8 mouse cellular contexts compared by ENCODE assay signal in genomic region chr9:118606148-118606816, GRCm38 (mm10). TPM values are rescaled to one million over a fixed set of nuclear protein-coding genes. Genes with fewer than 3 reads are reported as not detected.
A peak's percentile ranks its signal among the peaks of the same experiment; 100 is the strongest.
DNase-seq lines count a peak whose midpoint lies in the region; ATAC-seq lines count a peak whose summit lies in the region.

Itga9 (plus strand) TSS chr9:118606690.

- peak within 1 kb of the TSS; percentile 67 for H3K27ac ChIP-seq in intestine, embryonic 16.5 days (ENCODE audit: low read length)
- H3K27ac ChIP-seq in limb, embryonic 12.5 days, result peak within 1 kb of the TSS; percentile 76; the same call in 1 of the 2 replicates
- H3K27ac ChIP-seq in midbrain, embryonic 12.5 days (replicated peaks), result no peak within 1 kb of the TSS; the same call in 1 of the 2 replicates

- peak within 1 kb of the TSS; percentile 80 for H3K4me3 ChIP-seq in intestine, embryonic 16.5 days (ENCODE audit: low read length)
- H3K4me3 ChIP-seq in limb, embryonic 12.5 days (replicated peaks), result peak within 1 kb of the TSS; percentile 84
- peak within 1 kb of the TSS; percentile 71 for H3K4me3 ChIP-seq in midbrain, embryonic 12.5 days

- ATAC-seq in granulocyte monocyte progenitor cell, adult 5-6 weeks (replicated peaks; ENCODE audit: poor library complexity, severe bottlenecking), result peak; percentile 68
- ATAC-seq in intestine, embryonic 16.5 days, result peak; percentile 86
- peak; percentile 81 for ATAC-seq in limb, embryonic 12.5 days (ENCODE audit: insufficient number of reproducible peaks, insufficient read depth, low FRiP score, low TSS enrichment, low read depth)
- ATAC-seq in midbrain, embryonic 12.5 days (ENCODE audit: low FRiP score, low read depth), result peak; percentile 91

- H3K9me3 ChIP-seq in intestine, embryonic 16.5 days (ENCODE audit: control insufficient read depth, low read length), result no peaks in the 10 kb centered on the region
- no peaks in the 10 kb centered on the region for H3K9me3 ChIP-seq in limb, embryonic 12.5 days
- no peaks in the 10 kb centered on the region for H3K9me3 ChIP-seq in midbrain, embryonic 12.5 days

- peak within 1 kb of the TSS; percentile 89 for H3K9ac ChIP-seq in intestine, embryonic 16.5 days (ENCODE audit: low read depth, low read length)
- H3K9ac ChIP-seq in limb, embryonic 12.5 days (replicated peaks), result peak within 1 kb of the TSS; percentile 94
- H3K9ac ChIP-seq in midbrain, embryonic 12.5 days (replicated peaks), result peak within 1 kb of the TSS; percentile 81

- WGBS in intestine, embryonic 16.5 days, result 10% methylated on average over 41 of the region's 42 CpGs
- WGBS in limb, embryonic 12.5 days, result 12% methylated on average over 41 of the region's 42 CpGs
- WGBS in midbrain, embryonic 12.5 days, result 16% methylated on average over 29 of the region's 42 CpGs

- peak within 1 kb of the TSS; percentile 92 for H3K4me2 ChIP-seq in intestine, embryonic 16.5 days (ENCODE audit: low read depth, low read length)
- H3K4me2 ChIP-seq in limb, embryonic 12.5 days, result peak within 1 kb of the TSS; percentile 94
- peak within 1 kb of the TSS; percentile 93 for H3K4me2 ChIP-seq in midbrain, embryonic 12.5 days (replicated peaks)

- peaks cover 15% of the 10 kb centered on the region; the same call in 1 of the 2 replicates for H3K4me1 ChIP-seq in intestine, embryonic 16.5 days (ENCODE audit: control insufficient read depth, insufficient read depth, low read length)
- peaks cover 34% of the 10 kb centered on the region for H3K4me1 ChIP-seq in limb, embryonic 12.5 days (replicated peaks)
- H3K4me1 ChIP-seq in midbrain, embryonic 12.5 days, result peaks cover 7% of the 10 kb centered on the region

- peaks cover 3% of the 10 kb centered on the region; the same call in 1 of the 2 replicates for H3K27me3 ChIP-seq in intestine, embryonic 16.5 days (replicated peaks; ENCODE audit: control insufficient read depth, insufficient read depth, low read length)
- 0 out of 2 replicates have a peak, but pooled peaks cover 3% of the 10 kb centered on the region for H3K27me3 ChIP-seq in limb, embryonic 12.5 days
- H3K27me3 ChIP-seq in midbrain, embryonic 12.5 days, result peaks cover 49% of the 10 kb centered on the region

- peak; percentile 96 for DNase-seq in adrenal gland, adult 18-20 months (ENCODE audit: low spot score in 2 of 2)
- peak; percentile 89 for DNase-seq in embryo, embryonic 11 days
- peak; percentile 38 for DNase-seq in spleen, adult 12 weeks (ENCODE audit: low spot score)
- no peak for DNase-seq in adipocyte (ENCODE audit: low spot score)

- no peaks in the 10 kb centered on the region for H3K36me3 ChIP-seq in intestine, embryonic 16.5 days (ENCODE audit: control insufficient read depth, insufficient read depth, low read length)
- H3K36me3 ChIP-seq in limb, embryonic 12.5 days, result no peaks in the 10 kb centered on the region
- no peaks in the 10 kb centered on the region for H3K36me3 ChIP-seq in midbrain, embryonic 12.5 days

RNA-seq across cellular contexts. Expression of gene Itga9, which starts in this region (rescaled TPM):
- total RNA-seq in adrenal gland, adult 18-20 months (2021), result 10 to 100 TPM; 24.9 to 57.9 TPM
- total RNA-seq in granulocyte monocyte progenitor cell, adult 5-6 weeks (2014; fragmentation: Nextera tagmentation), result 0.19 TPM in 1 of 2 replicates, not detected in the other
- 0.13 and 0.26 TPM in 2 replicates for total RNA-seq in granulocyte monocyte progenitor cell, adult 5-6 weeks (2017)
- polyA plus RNA-seq in intestine, embryonic 16.5 days (2015; fragmentation: Nextera tagmentation; extraction: Ambion mirVana), result 3.5 and 3.7 TPM in 2 replicates
- polyA plus RNA-seq in limb, embryonic 12.5 days (2016; fragmentation: Nextera tagmentation; extraction: Ambion mirVana), result 12.6 and 12.9 TPM in 2 replicates
- 6.4 and 10.6 TPM in 2 replicates for polyA plus RNA-seq in midbrain, embryonic 12.5 days (2016; fragmentation: Nextera tagmentation; extraction: Ambion mirVana)

Comparison
In these comparisons a context has a peak if more than half of its experiments do, and no peak if none do; other contexts are left out.
1. RNA of gene Itga9 (total RNA-seq): 24.9 to 57.9 TPM in adrenal gland, adult 18-20 months; 0.13 to 0.26 TPM in granulocyte monocyte progenitor cell, adult 5-6 weeks; every median in the first group is over 10 times any median in the second.
2. Peak in ATAC-seq in granulocyte monocyte progenitor cell, adult 5-6 weeks; RNA of the gene not detected or under 1 TPM.
3. Peak in every context shown above with its lines, with median percentiles within 50 percentile points of each other: ATAC-seq, H3K4me2 ChIP-seq, H3K4me3 ChIP-seq and H3K9ac ChIP-seq.